Mouse (Mus musculus): ENCODE results near the gene Fgr. TPM values are rescaled to one million over a fixed set of nuclear protein-coding genes. Genes with fewer than 3 reads are reported as not detected.
"Not testable (repeated sequence)": the region's sequence is repeated elsewhere in the genome, so short reads cannot be mapped to it uniquely, and the experiment has no call there.

The Fgr gene
- total RNA-seq (2014; fragmentation: Nextera tagmentation) (not detected in 2 replicates), total RNA-seq (2017) (0.05 TPM in 1 of 2 replicates, not detected in the other), polyA plus RNA-seq (2012) (not detected in 2 replicates)

- ATAC-seq (ENCODE audit: extremely low read depth, insufficient number of reproducible peaks, low FRiP score, poor library complexity, severe bottlenecking) = no peak
- H3K27me3 ChIP-seq (ENCODE audit: insufficient read depth, low read length) = peaks cover 81% of the 10 kb centered on the region
- peaks cover 7% of the 10 kb centered on the region for H3K4me1 ChIP-seq (ENCODE audit: insufficient read depth, low read depth, low read length)
Observed at GRCm38 (mm10) chr4:132973814-132974398, at the start of gene Fgr. TSS of gene Fgr (plus strand) at chr4:132974095.

GRCm38 (mm10) chr4:132926520-132926919 lies 47.4 kb upstream of the Fgr start:
- not testable (repeated sequence) for H3K4me3 ChIP-seq (ENCODE audit: low read depth, low read length); H3K9me3 ChIP-seq (replicated peaks); H3K36me3 ChIP-seq (replicated peaks); ATAC-seq (ENCODE audit: extremely low read depth, insufficient number of reproducible peaks, low FRiP score, poor library complexity, severe bottlenecking); DNase-seq (ENCODE audit: low spot score)
- peaks cover 43% of the 10 kb centered on the region for H3K27me3 ChIP-seq (ENCODE audit: insufficient read depth, low read length)
- peaks cover 26% of the 10 kb centered on the region for H3K4me1 ChIP-seq (ENCODE audit: insufficient read depth, low read depth, low read length)

More at GRCm38 (mm10) chr4:132973814-132974398, at the start of gene Fgr:
- H3K36me3 ChIP-seq (replicated peaks) = no peaks in the 10 kb centered on the region
- no peak for DNase-seq (ENCODE audit: low spot score)
- H3K4me3 ChIP-seq (ENCODE audit: low read depth, low read length) = no peak within 1 kb of the TSS
- no peak for TF ChIP-seq GATA2 (IDR thresholded peaks at IDR 0.05; ENCODE audit: borderline replicate concordance, low read depth, low read length)
- no peak for TF ChIP-seq TAL1 (conservative IDR thresholded peaks at IDR 0.05; ENCODE audit: low read depth, low read length)
- TF ChIP-seq POLR2AphosphoS5 (IDR thresholded peaks at IDR 0.05; ENCODE audit: insufficient replicate concordance, low read depth, low read length) = no peak
- no peak for TF ChIP-seq GATA1 (IDR thresholded peaks at IDR 0.05; ENCODE audit: borderline replicate concordance, low read length)
- TF ChIP-seq CTCF (IDR thresholded peaks at IDR 0.05; ENCODE audit: low read depth, low read length) = no peak
- H3K9me3 ChIP-seq (replicated peaks) = no peaks in the 10 kb centered on the region

GRCm38 (mm10) chr4:132930784-132931183 lies 43.1 kb upstream of the Fgr start:
- peaks cover 63% of the 10 kb centered on the region for H3K27me3 ChIP-seq (ENCODE audit: insufficient read depth, low read length)
- no peaks in the 10 kb centered on the region for H3K9me3 ChIP-seq (replicated peaks)
- H3K4me3 ChIP-seq (ENCODE audit: low read depth, low read length) = no peak overlapping the region
- DNase-seq (ENCODE audit: low spot score) (peak; percentile 39), ATAC-seq (ENCODE audit: extremely low read depth, insufficient number of reproducible peaks, low FRiP score, poor library complexity, severe bottlenecking) (no peak)
- H3K36me3 ChIP-seq (replicated peaks) = no peaks in the 10 kb centered on the region
- peaks cover 3% of the 10 kb centered on the region; the same call in 1 of the 2 replicates for H3K4me1 ChIP-seq (ENCODE audit: insufficient read depth, low read depth, low read length)
- no peak for TF ChIP-seq TAL1 (conservative IDR thresholded peaks at IDR 0.05; ENCODE audit: low read depth, low read length)
- peak; percentile 70 for TF ChIP-seq CTCF (IDR thresholded peaks at IDR 0.05; ENCODE audit: low read depth, low read length)

- Histone ChIP-seq H3K27me3 (ENCODE audit: insufficient read depth, low read length) (peaks cover 56% of the 10 kb centered on the region), H3K9me3 (replicated peaks) (no peaks in the 10 kb centered on the region), H3K36me3 (replicated peaks) (no peaks in the 10 kb centered on the region), H3K4me1 (ENCODE audit: insufficient read depth, low read depth, low read length) (peaks cover 3% of the 10 kb centered on the region; the same call in 1 of the 2 replicates), H3K4me3 (ENCODE audit: low read depth, low read length) (no peak overlapping the region)
- DNase-seq (ENCODE audit: low spot score) = no peak
- ATAC-seq (ENCODE audit: extremely low read depth, insufficient number of reproducible peaks, low FRiP score, poor library complexity, severe bottlenecking) = no peak
- TF ChIP-seq POLR2AphosphoS5 (IDR thresholded peaks at IDR 0.05; ENCODE audit: insufficient replicate concordance, low read depth, low read length) (no peak), GATA1 (IDR thresholded peaks at IDR 0.05; ENCODE audit: borderline replicate concordance, low read length) (no peak), CTCF (IDR thresholded peaks at IDR 0.05; ENCODE audit: low read depth, low read length) (no peak), TAL1 (conservative IDR thresholded peaks at IDR 0.05; ENCODE audit: low read depth, low read length) (no peak), GATA2 (IDR thresholded peaks at IDR 0.05; ENCODE audit: borderline replicate concordance, low read depth, low read length) (no peak)
Observed at GRCm38 (mm10) chr4:132932752-132933404, 41.0 kb upstream of the Fgr start.

- Histone ChIP-seq H3K27me3 (ENCODE audit: insufficient read depth, low read length) (peaks cover 48% of the 10 kb centered on the region), H3K36me3 (replicated peaks) (no peaks in the 10 kb centered on the region), H3K9me3 (replicated peaks) (no peaks in the 10 kb centered on the region), H3K4me1 (ENCODE audit: insufficient read depth, low read depth, low read length) (peaks cover 8% of the 10 kb centered on the region; the same call in 1 of the 2 replicates), H3K4me3 (ENCODE audit: low read depth, low read length) (no peak overlapping the region)
- DNase-seq (ENCODE audit: low spot score) = no peak
- TF ChIP-seq TAL1 (conservative IDR thresholded peaks at IDR 0.05; ENCODE audit: low read depth, low read length) = no peak
- no peak for TF ChIP-seq CTCF (IDR thresholded peaks at IDR 0.05; ENCODE audit: low read depth, low read length)
- no peak for TF ChIP-seq POLR2AphosphoS5 (IDR thresholded peaks at IDR 0.05; ENCODE audit: insufficient replicate concordance, low read depth, low read length)
- no peak for TF ChIP-seq GATA1 (IDR thresholded peaks at IDR 0.05; ENCODE audit: borderline replicate concordance, low read length)
- no peak for TF ChIP-seq GATA2 (IDR thresholded peaks at IDR 0.05; ENCODE audit: borderline replicate concordance, low read depth, low read length)
- no peak for ATAC-seq (ENCODE audit: extremely low read depth, insufficient number of reproducible peaks, low FRiP score, poor library complexity, severe bottlenecking)
Observed at GRCm38 (mm10) chr4:132934639-132935038, 39.3 kb upstream of the Fgr start.

GRCm38 (mm10) chr4:132938181-132938941 lies 35.5 kb upstream of the Fgr start:
- no peak for TF ChIP-seq GATA2 (IDR thresholded peaks at IDR 0.05; ENCODE audit: borderline replicate concordance, low read depth, low read length)
- no peak for DNase-seq (ENCODE audit: low spot score)
- ATAC-seq (ENCODE audit: extremely low read depth, insufficient number of reproducible peaks, low FRiP score, poor library complexity, severe bottlenecking) = no peak
- no peaks in the 10 kb centered on the region for H3K9me3 ChIP-seq (replicated peaks)
- H3K36me3 ChIP-seq (replicated peaks) = no peaks in the 10 kb centered on the region
- peaks cover 54% of the 10 kb centered on the region for H3K27me3 ChIP-seq (ENCODE audit: insufficient read depth, low read length)
- H3K4me3 ChIP-seq (ENCODE audit: low read depth, low read length) = no peak overlapping the region
- H3K4me1 ChIP-seq (ENCODE audit: insufficient read depth, low read depth, low read length) = peaks cover 5% of the 10 kb centered on the region; the same call in 1 of the 2 replicates

Measured in G1E (cell line).